ENCODE assay signal across 8 mouse cellular contexts in genomic region chr1:75662141-75662990, GRCm38 (mm10).
DNase-seq lines count a peak whose midpoint lies in the region; ATAC-seq and TF ChIP-seq lines count a peak whose summit lies in the region.
"Had no signal": no experiment of that assay in that cellular context is flagged by ENCODE, and none has a peak within 500 bp of the region (broad histone marks: within the 10 kb centered on the region; RNA-seq: fewer than 3 reads in every experiment).

No protein-coding gene starts in this region.

- TF ChIP-seq CTCF in E14TG2a.4 (conservative IDR thresholded peaks at IDR 0.05; ENCODE audit: low read length) = no peak

- peak overlapping the region; percentile 17; the same call in 1 of the 2 replicates for H3K4me3 ChIP-seq in E14TG2a.4 (replicated peaks; ENCODE audit: low read length)
- no peak overlapping the region for H3K4me3 ChIP-seq in limb, embryonic 15.5 days

- H3K4me1 ChIP-seq in E14TG2a.4 (replicated peaks; ENCODE audit: low read depth, low read length) = peaks cover 33% of the 10 kb centered on the region
- H3K4me1 ChIP-seq in limb, embryonic 15.5 days = peaks cover 12% of the 10 kb centered on the region

- no peak overlapping the region for H3K27ac ChIP-seq in limb, embryonic 15.5 days

- peak; percentile 56 for DNase-seq in ES-CJ7 (ENCODE audit: low read depth, low spot score)
- peak; percentile 17 to 27 for DNase-seq in heart, adult 9 months (ENCODE audit: low spot score in 2 of 2)
- no peak for DNase-seq in adrenal gland, postnatal 4 days (ENCODE audit: low spot score in 2 of 2)
- no peak for DNase-seq in cerebellum, adult 11-12 months
- no peak for DNase-seq in ovary, adult 18-20 months (ENCODE audit: low spot score)
- DNase-seq: thymus, postnatal 25 days had no signal

- peak; percentile 63; the same call in 1 of the 2 replicates for ATAC-seq in limb, embryonic 15.5 days (ENCODE audit: insufficient number of reproducible peaks, low FRiP score, low TSS enrichment, low read depth)

- 8% methylated on average over 17 of the region's 17 CpGs for WGBS in limb, embryonic 15.5 days

- peak overlapping the region; percentile 15; the same call in 1 of the 2 replicates for H3K4me2 ChIP-seq in limb, embryonic 15.5 days

- no peaks in the 10 kb centered on the region for H3K36me3 ChIP-seq in E14TG2a.4 (ENCODE audit: insufficient read depth, low read length)
- H3K36me3 ChIP-seq in limb, embryonic 15.5 days = no peaks in the 10 kb centered on the region

- H3K9ac ChIP-seq in limb, embryonic 15.5 days = no peak overlapping the region

- H3K9me3 ChIP-seq in E14TG2a.4 (ENCODE audit: low read length) = peaks cover 39% of the 10 kb centered on the region
- no peaks in the 10 kb centered on the region for H3K9me3 ChIP-seq in limb, embryonic 15.5 days

- peaks cover 7% of the 10 kb centered on the region for H3K27me3 ChIP-seq in E14TG2a.4 (ENCODE audit: insufficient read depth, low read length)
- H3K27me3 ChIP-seq in limb, embryonic 15.5 days = no peaks in the 10 kb centered on the region

Comparison
In these comparisons a context has a peak if more than half of its experiments do, and no peak if none do; other contexts are left out.
1. DNase-seq: peak in ES-CJ7 (single experiment) and heart, adult 9 months (2 of 2); none in adrenal gland, postnatal 4 days (0 of 2), cerebellum, adult 11-12 months (single experiment) and ovary, adult 18-20 months (single experiment).